Mouse (Mus musculus) lung, postnatal 0 days (tissue): Measurements from ENCODE around the gene Chit1. TPM values are rescaled to one million over a fixed set of nuclear protein-coding genes. Genes with fewer than 3 reads are reported as not detected.

Experiments
- ATAC-seq: fragments of 200-750 bp; cut with Nextera tagmentation; 2 replicates; pipeline ENCODE4 v1.8.0; 2017; ENCODE audit warnings: moderate library complexity
- DNase-seq: peaks from one replicate; pipeline ENCODE4 v3.0.0-alpha.2; 2016; ENCODE audit warnings: low spot score
- H3K27ac ChIP-seq: fragments of 300-500 bp; sonication (generic); 2 replicates; pipeline ENCODE4 v1.5.1; 2014; ENCODE audit warnings: antibody characterized with exemption, mild to moderate bottlenecking, low read length, mixed read lengths
- H3K27me3 ChIP-seq: fragments of 300-500 bp; sonication (generic); replicated peaks from 2 replicates; pipeline ENCODE4 v1.6.1; 2014; ENCODE audit warnings: low read length, mixed read lengths; ENCODE audit not compliant: insufficient read depth
- H3K36me3 ChIP-seq: fragments of 300-500 bp; sonication (generic); 2 replicates; pipeline ENCODE4 v1.6.1; 2014; ENCODE audit warnings: low read length, mixed read lengths; ENCODE audit not compliant: insufficient read depth
- H3K4me1 ChIP-seq: fragments of 300-500 bp; sonication (generic); 2 replicates; pipeline ENCODE4 v1.6.1; 2014; ENCODE audit warnings: antibody characterized with exemption, low read depth, low read length, mixed read lengths; ENCODE audit not compliant: insufficient read depth
- H3K4me2 ChIP-seq: fragments of 300-500 bp; sonication (generic); replicated peaks from 2 replicates; pipeline ENCODE4 v1.6.1; 2014; ENCODE audit warnings: low read depth, mild to moderate bottlenecking, low read length, moderate library complexity, mixed read lengths
- H3K4me3 ChIP-seq: fragments of 300-500 bp; sonication (generic); 2 replicates; pipeline ENCODE4 v1.5.1; 2014; ENCODE audit warnings: low read depth, low read length
- H3K9ac ChIP-seq: fragments of 300-500 bp; sonication (generic); replicated peaks from 2 replicates; pipeline ENCODE4 v1.6.1; 2014; ENCODE audit warnings: low read depth, mild to moderate bottlenecking
- H3K9me3 ChIP-seq: fragments of 300-500 bp; sonication (generic); 2 replicates; pipeline ENCODE4 v1.6.1; 2016; ENCODE audit warnings: low read length, mixed read lengths
- CTCF ChIP-seq: IDR thresholded peaks from 2 replicates; pipeline ENCODE4 v1.5.1; 2016; ENCODE audit warnings: antibody characterized with exemption, mild to moderate bottlenecking
- EP300 ChIP-seq: IDR thresholded peaks from 2 replicates; pipeline ENCODE4 v1.6.1; 2016; ENCODE audit warnings: antibody characterized with exemption, mild to moderate bottlenecking, control low read depth
- WGBS: fragments of 180-500 bp; shearing (Covaris S2); extraction: QIAGEN DNeasy Blood & Tissue Kit; methylation state at CpG from one replicate; pipeline ENCODE4 v1.1.7; 2014; 5-methylcytosine and 5-hydroxymethylcytosine counted together
- polyA plus RNA-seq: library from polyadenylated mRNA; unstranded; fragments of >200 nt; fragmentation: Nextera tagmentation; extraction: Ambion mirVana; gene quantifications from 2 replicates; pipeline ENCODE4 v1.2.1, GENCODE M21; 2015

Gene Chit1
- polyA plus RNA-seq, 1 experiment from 2014 or later, result 0.29 TPM

- Histone ChIP-seq H3K9me3 (no peaks in the 10 kb centered on the region), H3K9ac (no peak overlapping the region), H3K4me1 (no peaks in the 10 kb centered on the region), H3K4me2 (no peak overlapping the region), H3K27me3 (no peaks in the 10 kb centered on the region), H3K36me3 (no peaks in the 10 kb centered on the region), H3K4me3 (no peak overlapping the region), H3K27ac (no peak overlapping the region)
- ATAC-seq (no peak), DNase-seq (no peak)
- no peak for TF ChIP-seq EP300
- TF ChIP-seq CTCF, result no peak
- WGBS, result 86% methylated on average over 3 of the region's 3 CpGs
These were observed 43.1 kb downstream of the Chit1 start for GRCm38 (mm10) chr1:134154121-134154520.

GRCm38 (mm10) chr1:134154655-134155054, 43.6 kb downstream of the Chit1 start:
- DNase-seq (no peak), ATAC-seq (no peak)
- TF ChIP-seq EP300, result no peak
- peak; percentile 63 for TF ChIP-seq CTCF
- no peak overlapping the region for H3K9ac ChIP-seq
- H3K4me2 ChIP-seq, result no peak overlapping the region
- no peak overlapping the region for H3K4me3 ChIP-seq
- no peaks in the 10 kb centered on the region for H3K36me3 ChIP-seq
- 48% methylated on average over 3 of the region's 3 CpGs for WGBS
- no peak overlapping the region for H3K27ac ChIP-seq
- no peaks in the 10 kb centered on the region for H3K9me3 ChIP-seq
- H3K27me3 ChIP-seq, result no peaks in the 10 kb centered on the region
- no peaks in the 10 kb centered on the region for H3K4me1 ChIP-seq

- ATAC-seq (peak; percentile 10; the same call in 1 of the 2 replicates), DNase-seq (no peak)
- H3K4me2 ChIP-seq, result no peak overlapping the region
- TF ChIP-seq EP300 (peak; percentile 39; the same call in 1 of the 2 replicates), CTCF (no peak)
- no peak overlapping the region for H3K9ac ChIP-seq
- no peak overlapping the region for H3K27ac ChIP-seq
- H3K4me1 ChIP-seq, result no peaks in the 10 kb centered on the region
- H3K27me3 ChIP-seq, result no peaks in the 10 kb centered on the region
- no peak overlapping the region for H3K4me3 ChIP-seq
- no peaks in the 10 kb centered on the region for H3K9me3 ChIP-seq
- WGBS, result 62% methylated on average over 3 of the region's 3 CpGs
- no peaks in the 10 kb centered on the region for H3K36me3 ChIP-seq
These were observed 49.4 kb downstream of the Chit1 start for GRCm38 (mm10) chr1:134160404-134160803.

GRCm38 (mm10) chr1:134161399-134161798, 50.4 kb downstream of the Chit1 start:
- DNase-seq (no peak), ATAC-seq (no peak)
- Histone ChIP-seq H3K9me3 (no peaks in the 10 kb centered on the region), H3K36me3 (no peaks in the 10 kb centered on the region), H3K27ac (no peak overlapping the region), H3K4me2 (no peak overlapping the region), H3K9ac (no peak overlapping the region), H3K4me1 (no peaks in the 10 kb centered on the region), H3K27me3 (no peaks in the 10 kb centered on the region), H3K4me3 (no peak overlapping the region)
- no peak for TF ChIP-seq CTCF
- no peak for TF ChIP-seq EP300
- 66% methylated on average over 6 of the region's 6 CpGs for WGBS

- Histone ChIP-seq H3K4me3 (no peak overlapping the region), H3K27ac (peak overlapping the region; percentile 54; the same call in 1 of the 2 replicates), H3K4me1 (no peaks in the 10 kb centered on the region), H3K27me3 (no peaks in the 10 kb centered on the region), H3K36me3 (no peaks in the 10 kb centered on the region), H3K4me2 (no peak overlapping the region), H3K9me3 (no peaks in the 10 kb centered on the region), H3K9ac (no peak overlapping the region)
- peak; percentile 72 for ATAC-seq
- TF ChIP-seq CTCF (peak; percentile 29; the same call in 1 of the 2 replicates), EP300 (peak; percentile 92)
- 56% methylated on average over 6 of the region's 6 CpGs for WGBS
- DNase-seq, result peak; percentile 86
These were observed 51.6 kb downstream of the Chit1 start for GRCm38 (mm10) chr1:134162510-134163225.

- H3K4me3 ChIP-seq, result no peak overlapping the region
- WGBS, result 86% methylated on average over 7 of the region's 7 CpGs
- no peaks in the 10 kb centered on the region for H3K4me1 ChIP-seq
- no peaks in the 10 kb centered on the region for H3K36me3 ChIP-seq
- H3K27ac ChIP-seq, result no peak overlapping the region
- no peak overlapping the region for H3K4me2 ChIP-seq
- TF ChIP-seq CTCF (no peak), EP300 (no peak)
- no peaks in the 10 kb centered on the region for H3K27me3 ChIP-seq
- no peak overlapping the region for H3K9ac ChIP-seq
- ATAC-seq (no peak), DNase-seq (no peak)
- no peaks in the 10 kb centered on the region for H3K9me3 ChIP-seq
These were observed 52.4 kb downstream of the Chit1 start for GRCm38 (mm10) chr1:134163476-134163875.
